Mouse (Mus musculus) testis, adult 2 months (tissue): ENCODE measurements at regions not wholly inside any gene's neighbourhood (a gene's known extent, or its start where the extent isn't known, plus 50 kb on each side); places are given as distances from the start of the nearest gene placed in this dataset.

Experiments used
- CTCF ChIP-seq: fragments of 200-500 bp; IDR thresholded peaks from 2 replicates; pipeline ENCODE4 v1.5.1; 2012; ENCODE audit warnings: low read depth, mild to moderate bottlenecking, inconsistent platforms, low read length, moderate library complexity; ENCODE audit not compliant: control insufficient read depth, insufficient read depth, insufficient replicate concordance
- POLR2A ChIP-seq: fragments of 200-500 bp; IDR thresholded peaks from 2 replicates; pipeline ENCODE4 v1.6.1; 2012; ENCODE audit warnings: low read depth, mild to moderate bottlenecking, inconsistent platforms, low read length, moderate library complexity; ENCODE audit not compliant: control insufficient read depth

- TF ChIP-seq CTCF (no peak), POLR2A (no peak)
Observed at GRCm38 (mm10) chr3:140957666-140958065, 254.5 kb downstream of the Pdha2 start.
